Mouse (Mus musculus): ENCODE data around the gene Fam71f2. TPM values are rescaled to one million over a fixed set of nuclear protein-coding genes. Genes with fewer than 3 reads are reported as not detected.
A peak's percentile ranks its signal among the peaks of the same experiment; 100 is the strongest.

The Fam71f2 gene
- polyA plus RNA-seq, 1 experiment from 2014 or later: 0.39 TPM

- ATAC-seq (ENCODE audit: low FRiP score, low TSS enrichment): no peak
- H3K36me3 ChIP-seq (ENCODE audit: insufficient read depth, low read length): no peaks in the 10 kb centered on the region
- WGBS: 83% methylated on average over 9 of the region's 9 CpGs
These were observed 47.6 kb downstream of the Fam71f2 start for GRCm38 (mm10) chr6:29326961-29327360.

GRCm38 (mm10) chr6:29329514-29329913 lies 50.1 kb downstream of the Fam71f2 start:
- H3K27me3 ChIP-seq (ENCODE audit: insufficient read depth, low read length): no peaks in the 10 kb centered on the region
- ATAC-seq (ENCODE audit: low FRiP score, low TSS enrichment): 0 out of 2 replicates have a peak, but pooled peaks have one; percentile 46
- H3K9ac ChIP-seq (replicated peaks; ENCODE audit: low read length): no peak overlapping the region
- no peak overlapping the region for H3K27ac ChIP-seq (ENCODE audit: low read length)
- H3K36me3 ChIP-seq (ENCODE audit: insufficient read depth, low read length): no peaks in the 10 kb centered on the region
- WGBS: 45% methylated on average over 4 of the region's 4 CpGs
- H3K4me3 ChIP-seq (ENCODE audit: low read length): no peak overlapping the region
- H3K4me1 ChIP-seq (ENCODE audit: insufficient read depth, low read length): no peaks in the 10 kb centered on the region
- H3K9me3 ChIP-seq (ENCODE audit: low read length): no peaks in the 10 kb centered on the region
- no peak overlapping the region for H3K4me2 ChIP-seq (replicated peaks; ENCODE audit: low read depth, low read length)

More at GRCm38 (mm10) chr6:29326961-29327360, 47.6 kb downstream of the Fam71f2 start:
- H3K4me3 ChIP-seq (ENCODE audit: low read length): no peak overlapping the region
- H3K4me1 ChIP-seq (ENCODE audit: insufficient read depth, low read length): no peaks in the 10 kb centered on the region
- no peaks in the 10 kb centered on the region for H3K9me3 ChIP-seq (ENCODE audit: low read length)
- H3K27me3 ChIP-seq (ENCODE audit: insufficient read depth, low read length): no peaks in the 10 kb centered on the region
- H3K27ac ChIP-seq (ENCODE audit: low read length): no peak overlapping the region
- H3K4me2 ChIP-seq (replicated peaks; ENCODE audit: low read depth, low read length): no peak overlapping the region
- H3K9ac ChIP-seq (replicated peaks; ENCODE audit: low read length): no peak overlapping the region

Other genes with a start within 250 kb of the Fam71f2 start
- not detected in 2 replicates for gene Lep, start 219.4 kb upstream of the Fam71f2 start, polyA plus RNA-seq (2015; fragmentation: Nextera tagmentation; extraction: Ambion mirVana)
- 45.9 and 53.6 TPM in 2 replicates for gene Rbm28, start 114.6 kb upstream of the Fam71f2 start, polyA plus RNA-seq (2015; fragmentation: Nextera tagmentation; extraction: Ambion mirVana)
- 0.71 and 1.1 TPM in 2 replicates for gene Prrt4, start 100.0 kb upstream of the Fam71f2 start, polyA plus RNA-seq (2015; fragmentation: Nextera tagmentation; extraction: Ambion mirVana)
- gene Impdh1, start 63.2 kb upstream of the Fam71f2 start, polyA plus RNA-seq (2015; fragmentation: Nextera tagmentation; extraction: Ambion mirVana): 49.1 and 50.3 TPM in 2 replicates
- gene Hilpda, start 7.1 kb upstream of the Fam71f2 start, polyA plus RNA-seq (2015; fragmentation: Nextera tagmentation; extraction: Ambion mirVana): 34.9 TPM in 2 replicates
- 0.12 and 0.26 TPM in 2 replicates for gene Fam71f1, start 39.5 kb downstream of the Fam71f2 start, polyA plus RNA-seq (2015; fragmentation: Nextera tagmentation; extraction: Ambion mirVana)
- gene Calu, start 68.5 kb downstream of the Fam71f2 start, polyA plus RNA-seq (2015; fragmentation: Nextera tagmentation; extraction: Ambion mirVana): 420 and 457 TPM in 2 replicates
- gene Opn1sw, start 108.9 kb downstream of the Fam71f2 start, polyA plus RNA-seq (2015; fragmentation: Nextera tagmentation; extraction: Ambion mirVana): 0.44 and 0.79 TPM in 2 replicates
- 20.2 and 23.3 TPM in 2 replicates for gene Ccdc136, start 116.7 kb downstream of the Fam71f2 start, polyA plus RNA-seq (2015; fragmentation: Nextera tagmentation; extraction: Ambion mirVana)
- 7.9 and 8.0 TPM in 2 replicates for gene Flnc, start 153.7 kb downstream of the Fam71f2 start, polyA plus RNA-seq (2015; fragmentation: Nextera tagmentation; extraction: Ambion mirVana)
- 302 and 320 TPM in 2 replicates for gene Atp6v1f, start 188.1 kb downstream of the Fam71f2 start, polyA plus RNA-seq (2015; fragmentation: Nextera tagmentation; extraction: Ambion mirVana)
- 0.30 and 0.37 TPM in 2 replicates for gene Atp6v1fnb, start 191.8 kb downstream of the Fam71f2 start, polyA plus RNA-seq (2015; fragmentation: Nextera tagmentation; extraction: Ambion mirVana)
- gene Kcp, start 228.4 kb downstream of the Fam71f2 start, polyA plus RNA-seq (2015; fragmentation: Nextera tagmentation; extraction: Ambion mirVana): 34.5 and 36.3 TPM in 2 replicates
- 6.0 and 8.0 TPM in 2 replicates for gene Irf5, start 247.0 kb downstream of the Fam71f2 start, polyA plus RNA-seq (2015; fragmentation: Nextera tagmentation; extraction: Ambion mirVana)